Mouse (Mus musculus) spleen, embryonic (tissue): Measurements from ENCODE around the gene Foxp2.

Source experiments
- CTCF ChIA-PET: fragments of 350-600 bp; sonication (Branson Sonifier 250); formaldehyde crosslinking; loops from one replicate; lab custom pipeline; 2022; lab: Charles Lee

Gene Foxp2

DNA sequence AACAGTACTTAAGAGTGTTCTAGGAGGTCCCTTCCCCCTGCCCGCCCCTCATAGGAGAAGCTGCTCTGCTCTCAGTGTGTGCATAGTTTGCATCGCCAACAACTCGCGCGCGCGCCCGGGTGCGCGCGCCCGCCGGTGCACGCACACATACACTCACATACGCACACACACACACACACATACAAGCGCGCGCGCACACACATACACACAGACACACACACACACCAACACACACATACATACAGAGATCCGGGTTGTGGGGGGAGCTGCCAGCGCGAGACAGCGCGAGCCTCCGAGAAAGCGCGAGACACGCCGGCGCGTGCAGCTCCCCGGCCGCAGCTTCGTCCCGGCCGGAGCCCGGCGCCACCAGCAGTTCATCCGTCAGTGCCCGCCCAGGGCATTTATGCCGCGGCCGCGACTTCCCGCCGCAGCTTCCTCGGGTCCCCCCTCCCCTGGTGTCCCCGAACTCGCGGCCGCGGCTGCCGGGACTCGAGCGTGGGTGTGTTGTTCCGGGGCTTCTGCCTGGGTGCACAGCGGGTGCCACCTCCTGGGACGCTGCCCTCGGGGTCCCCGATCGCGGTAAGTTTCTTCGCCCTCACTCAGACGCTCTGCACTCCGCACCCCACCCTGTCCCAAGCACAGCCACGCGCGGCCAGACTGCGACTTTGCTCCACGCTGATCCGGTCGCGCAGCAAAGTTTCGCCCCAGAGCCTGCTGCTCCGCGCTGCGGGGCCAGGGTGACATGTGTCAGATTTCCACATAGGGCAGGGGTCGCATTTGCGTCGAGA is at the start of gene Foxp2:
Gene Foxp2, plus strand, starts transcription at position 167 of the 788 bp plus-strand sequence.
- CTCF ChIA-PET: no interaction called here

DNA sequence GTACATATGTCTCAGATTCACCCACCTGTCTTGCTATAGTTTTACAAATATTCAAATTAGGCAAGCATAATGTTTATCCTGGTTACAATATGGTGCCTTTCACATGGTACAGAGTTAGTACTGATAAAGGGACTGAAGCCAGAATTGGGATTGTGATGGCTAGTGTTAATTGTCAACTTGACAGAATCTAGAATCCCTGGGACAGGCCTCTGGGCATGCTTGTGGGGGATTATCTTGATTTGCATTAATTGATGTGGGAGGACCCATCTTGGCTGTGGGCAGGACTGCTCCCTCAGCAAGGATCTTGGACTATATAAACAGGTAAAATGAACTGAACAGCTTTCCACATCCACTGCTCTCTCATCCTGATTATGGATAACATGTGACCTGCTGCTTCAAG is 15.9 kb upstream of the Foxp2 start:
- CTCF ChIA-PET: no interaction called here

GRCm38 (mm10) chr6:14897028-14897427 is 4.1 kb upstream of the Foxp2 start:
- CTCF ChIA-PET: no interaction called here

GRCm38 (mm10) chr6:14898096-14898855 is 2.9 kb upstream of the Foxp2 start:
- CTCF ChIA-PET: no interaction called here

- CTCF ChIA-PET: no interaction called here
Measured at GRCm38 (mm10) chr6:14899021-14899610, 2.0 kb upstream of the Foxp2 start.

GRCm38 (mm10) chr6:14899936-14900578 is 1.1 kb upstream of the Foxp2 start:
- CTCF ChIA-PET: no interaction called here

DNA sequence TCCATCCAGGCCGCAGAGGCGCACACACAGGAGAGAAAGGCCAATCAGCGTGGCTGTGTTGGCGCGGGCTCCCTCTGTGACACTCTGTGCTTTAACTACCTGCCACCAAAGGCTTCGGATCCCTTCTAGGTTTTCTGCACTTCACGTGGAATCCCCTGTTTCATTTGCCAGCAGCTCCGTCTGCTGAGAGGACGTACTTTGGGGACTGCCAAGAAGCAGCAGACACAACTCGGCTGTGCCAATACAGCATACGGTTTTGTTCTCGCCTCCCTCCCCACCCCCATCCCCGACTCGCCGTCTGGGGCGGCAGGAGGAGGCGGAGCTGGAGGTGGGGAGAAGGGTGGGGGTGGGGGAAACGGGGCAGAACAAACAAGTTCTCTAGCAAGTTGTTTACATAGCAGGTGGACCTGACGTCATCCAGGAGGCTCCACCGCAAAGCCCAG is 549 bp upstream of the Foxp2 start:
- CTCF ChIA-PET: no interaction called here

DNA sequence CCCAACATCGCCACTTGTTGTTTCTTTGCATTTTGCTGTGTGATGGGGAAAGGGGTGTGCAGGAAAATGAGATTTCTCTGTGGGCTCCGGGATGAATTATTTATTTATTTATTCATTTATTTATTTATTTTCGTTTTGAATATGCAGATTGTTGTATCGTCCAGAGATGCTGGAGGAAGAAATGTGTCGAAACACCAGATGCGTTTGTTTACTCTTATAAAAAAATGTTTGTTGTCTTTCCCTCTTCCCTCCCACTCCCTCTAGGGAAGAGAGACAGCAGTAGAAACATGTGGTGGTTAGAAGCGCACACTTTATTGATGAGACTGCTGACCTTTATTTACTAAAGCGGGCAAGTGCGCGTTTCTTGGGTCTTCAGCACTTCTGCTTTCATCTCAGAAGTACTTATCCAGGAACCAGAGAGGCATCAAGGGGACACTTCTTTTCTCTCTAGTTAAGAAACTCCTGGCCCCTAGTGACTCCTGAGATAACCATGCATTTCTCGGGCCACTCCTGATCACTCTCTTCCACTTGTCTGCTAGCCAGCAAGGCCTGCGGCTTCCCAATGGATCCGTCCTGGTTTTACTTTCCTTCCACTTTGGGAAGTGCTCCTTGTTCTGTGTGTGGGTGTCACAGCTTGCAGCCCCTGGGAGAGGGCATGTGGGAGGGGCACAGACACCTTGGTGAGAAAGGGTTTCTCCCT is 972 bp downstream of the Foxp2 start:
- CTCF ChIA-PET: no interaction called here

DNA sequence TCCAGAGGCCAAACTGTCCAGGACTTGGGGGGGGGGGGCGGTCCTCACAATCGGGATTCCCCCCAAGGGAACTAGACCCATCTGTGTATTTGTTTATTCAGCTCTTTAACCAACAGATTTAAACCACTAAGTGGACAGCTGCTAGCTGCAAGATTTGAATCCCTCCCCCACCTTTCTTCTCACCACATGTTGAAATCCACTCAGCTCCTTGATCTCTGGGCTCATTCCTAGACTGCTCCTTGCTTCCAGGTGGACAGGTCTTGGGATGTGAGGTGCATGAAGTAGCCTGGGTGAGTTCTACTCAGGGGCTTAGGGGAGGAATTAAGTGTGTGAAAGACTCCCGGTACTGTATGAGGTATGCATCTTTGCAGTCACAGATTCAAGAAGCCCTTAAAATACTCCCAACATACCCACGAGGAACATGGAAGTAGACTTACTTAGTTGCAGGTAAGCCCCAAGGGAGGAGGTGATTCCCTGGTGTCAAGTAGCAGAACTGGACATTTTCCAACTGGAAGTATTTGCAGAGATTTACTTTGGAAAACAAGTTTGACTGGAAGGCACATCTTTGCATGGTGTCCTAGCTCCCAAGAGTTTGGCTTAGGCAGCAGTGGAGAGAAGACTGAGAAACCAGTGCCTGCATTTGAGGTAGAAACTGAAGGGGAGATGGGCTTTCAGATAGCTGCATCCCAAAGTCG is 2.3 kb downstream of the Foxp2 start:
- CTCF ChIA-PET: no interaction called here

- CTCF ChIA-PET: no interaction called here
Measured at GRCm38 (mm10) chr6:14915066-14915465, 13.9 kb downstream of the Foxp2 start.

DNA sequence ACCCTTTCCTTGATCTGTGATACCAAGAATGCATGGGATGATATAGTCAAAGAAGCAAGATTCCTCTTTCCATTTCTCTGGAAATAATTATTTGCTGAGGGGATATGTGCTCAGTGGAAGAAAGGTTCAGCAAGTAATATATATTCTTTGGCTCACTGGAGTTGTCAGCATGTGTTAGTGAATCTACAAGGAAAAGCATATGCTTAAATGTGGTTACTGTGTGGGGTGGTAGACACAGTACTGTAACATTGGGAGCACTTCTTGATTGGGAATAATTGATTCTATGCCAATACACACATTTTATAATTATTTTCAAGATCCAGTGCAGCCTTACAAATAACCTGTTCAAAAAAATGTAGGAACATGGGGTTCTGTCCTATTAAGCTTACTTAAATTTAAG is 21.6 kb downstream of the Foxp2 start:
- CTCF ChIA-PET: no interaction called here

GRCm38 (mm10) chr6:14924976-14925489 is 23.9 kb downstream of the Foxp2 start:
- CTCF ChIA-PET: no interaction called here

GRCm38 (mm10) chr6:14951060-14951459 is 49.9 kb downstream of the Foxp2 start:
- CTCF ChIA-PET: no interaction called here

GRCm38 (mm10) chr6:14952731-14953130 is 51.6 kb downstream of the Foxp2 start:
- CTCF ChIA-PET: no interaction called here

GRCm38 (mm10) chr6:14977042-14977441 is 75.9 kb downstream of the Foxp2 start:
- CTCF ChIA-PET: no interaction called here

DNA sequence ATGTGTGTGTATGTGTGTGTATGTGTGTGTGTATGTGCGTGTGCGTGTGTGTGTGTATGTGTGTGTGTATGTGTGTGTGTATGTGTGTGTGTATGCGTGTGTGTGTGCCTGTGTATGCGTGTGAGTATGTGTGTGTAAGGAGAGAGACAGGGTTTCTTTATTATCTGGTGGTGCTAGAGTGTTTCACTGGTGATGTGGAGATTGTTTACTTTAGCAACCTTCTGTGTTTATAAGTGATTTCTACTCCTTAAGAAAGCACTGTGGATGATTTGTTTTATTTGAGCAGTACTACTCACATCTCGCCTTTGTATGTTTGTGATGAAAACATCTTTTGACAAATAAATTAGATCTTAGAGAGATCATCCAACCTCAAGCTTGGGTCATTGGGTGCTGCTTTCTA is 77.1 kb downstream of the Foxp2 start:
- CTCF ChIA-PET: interaction anchor here (0.6 kb wide), 1 partner anchor 38 kb away, joined by 4 read pairs; no protein-coding TSS in a partner anchor

DNA sequence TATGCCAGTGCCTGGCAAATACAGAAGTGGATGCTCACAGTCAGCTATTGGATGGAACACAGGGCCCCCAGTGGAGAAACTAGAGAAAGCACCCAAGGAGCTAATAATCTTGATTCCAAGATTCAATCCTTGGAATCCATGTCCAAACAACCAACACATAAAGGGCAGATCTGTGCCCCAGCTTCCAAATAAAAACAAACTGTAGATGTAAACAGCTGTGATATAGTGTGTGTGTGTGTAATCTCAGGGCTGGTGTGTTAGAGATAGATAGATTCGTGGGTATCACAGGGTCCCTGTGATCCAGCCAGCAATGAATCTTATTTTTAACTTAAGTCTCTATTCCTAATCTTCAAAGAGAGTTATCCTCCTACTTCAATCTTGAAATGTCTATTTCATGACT is 107.0 kb downstream of the Foxp2 start:
- CTCF ChIA-PET: no interaction called here

DNA sequence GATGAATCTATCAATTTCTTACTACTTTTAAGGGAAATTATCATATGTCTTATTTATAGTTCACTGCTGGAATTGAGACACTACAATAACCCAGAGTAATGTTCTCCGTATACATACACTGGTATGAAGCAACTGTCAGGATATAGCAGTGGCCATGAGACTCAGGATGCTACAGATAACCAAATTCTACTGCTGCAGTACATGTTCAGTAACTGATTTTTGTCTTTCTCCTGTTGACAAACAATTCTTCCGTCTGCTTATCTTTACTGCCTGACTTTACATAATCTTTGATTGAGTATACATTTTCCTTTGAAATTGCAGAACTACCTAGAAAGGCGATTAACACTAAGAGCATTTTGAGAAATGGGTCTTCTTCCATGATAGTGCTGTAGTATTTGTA is 127.3 kb downstream of the Foxp2 start:
- CTCF ChIA-PET: no interaction called here

GRCm38 (mm10) chr6:15029446-15030125 is 128.4 kb downstream of the Foxp2 start:
- CTCF ChIA-PET: no interaction called here

DNA sequence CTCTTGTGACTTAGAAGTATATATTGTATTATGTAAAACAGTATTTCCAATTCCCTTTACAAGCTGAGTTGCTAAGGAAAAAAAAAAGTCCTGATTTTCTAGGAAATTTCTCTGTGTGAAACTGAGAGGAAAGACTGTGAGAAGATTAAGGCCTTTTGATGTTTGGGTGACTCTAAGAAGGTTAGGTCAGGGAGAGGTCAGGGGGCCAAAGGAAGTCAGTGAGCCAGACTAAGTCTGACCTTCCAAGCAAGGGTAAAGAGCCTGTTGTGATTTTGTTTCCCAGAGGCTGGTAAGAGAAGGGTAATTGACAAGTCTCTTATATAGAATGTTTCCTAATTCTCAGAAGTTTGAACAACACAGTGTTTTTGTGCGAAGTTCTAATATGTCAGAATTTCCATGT is 162.1 kb downstream of the Foxp2 start:
- CTCF ChIA-PET: no interaction called here
